Mouse (Mus musculus) liver, postnatal 0 days (tissue): ENCODE measurements around the gene Pprc1.

Source experiments
- CTCF ChIP-seq: sonication (generic); IDR thresholded peaks from 2 replicates; pipeline ENCODE4 v1.5.1; 2016; ENCODE audit warnings: antibody characterized with exemption, low read depth
- EP300 ChIP-seq: IDR thresholded peaks from 2 replicates; pipeline ENCODE4 v1.6.1; 2016; ENCODE audit warnings: antibody characterized with exemption, low read depth, mild to moderate bottlenecking

DNA sequence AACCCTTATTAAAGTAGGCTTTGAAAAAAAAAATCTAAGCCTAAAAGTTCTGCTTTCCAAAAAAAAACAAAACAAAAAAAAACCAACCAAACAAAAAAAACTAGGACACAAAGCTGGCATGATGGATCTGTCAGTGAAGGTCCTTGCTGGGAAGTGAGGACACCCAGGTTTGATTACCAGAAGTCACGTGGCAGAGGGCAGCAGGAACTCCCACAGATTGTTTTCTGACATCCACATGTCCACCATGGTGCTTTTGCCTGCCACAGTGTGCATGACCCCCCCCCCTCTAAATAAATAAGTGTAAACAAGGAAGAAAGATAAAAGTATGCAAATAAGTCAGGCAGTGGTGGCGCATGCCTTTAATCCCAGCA is 59.5 kb downstream of the Pprc1 start:
- TF ChIP-seq EP300 (no peak), CTCF (no peak)
